Mouse (Mus musculus): ENCODE data around the gene Gm10310. TPM values are rescaled to one million over a fixed set of nuclear protein-coding genes. Genes with fewer than 3 reads are reported as not detected.
"Not testable (repeated sequence)": the region's sequence is repeated elsewhere in the genome, so short reads cannot be mapped to it uniquely, and the experiment has no call there.

Gene Gm10310
- polyA plus RNA-seq (2012; rRNA removed) (not detected in 2 replicates), polyA plus RNA-seq (2014; fragmentation: Nextera tagmentation; extraction: Ambion mirVana) (not detected in 2 replicates)

- not testable (repeated sequence) for H3K4me1 ChIP-seq (ENCODE audit: control insufficient read depth, insufficient read depth, low read length); H3K27me3 ChIP-seq (ENCODE audit: control insufficient read depth, insufficient read depth, low read length); H3K9ac ChIP-seq (ENCODE audit: low read depth, low read length, severe bottlenecking); ATAC-seq (ENCODE audit: low FRiP score, low read depth); H3K4me2 ChIP-seq (replicated peaks; ENCODE audit: low read depth, low read length, severe bottlenecking); H3K36me3 ChIP-seq (ENCODE audit: control insufficient read depth, insufficient read depth, low read length); H3K27ac ChIP-seq (replicated peaks; ENCODE audit: low read depth, low read length); DNase-seq (ENCODE audit: low spot score); H3K9me3 ChIP-seq (ENCODE audit: control insufficient read depth, low read length); H3K4me3 ChIP-seq (replicated peaks; ENCODE audit: low read length)
- WGBS: no CpG with 5 or more reads among the region's 1 CpGs
Observed at GRCm38 (mm10) chr10:129984962-129985361, at the start of gene Gm10310. TSS of gene Gm10310 (minus strand) at chr10:129985062.

- ATAC-seq (ENCODE audit: low FRiP score, low read depth): no peak
- Histone ChIP-seq H3K27ac (replicated peaks; ENCODE audit: low read depth, low read length) (no peak within 1 kb of the TSS), H3K27me3 (ENCODE audit: control insufficient read depth, insufficient read depth, low read length) (no peaks in the 10 kb centered on the region), H3K4me3 (replicated peaks; ENCODE audit: low read length) (no peak within 1 kb of the TSS), H3K4me1 (ENCODE audit: control insufficient read depth, insufficient read depth, low read length) (no peaks in the 10 kb centered on the region), H3K9ac (ENCODE audit: low read depth, low read length, severe bottlenecking) (no peak within 1 kb of the TSS), H3K4me2 (replicated peaks; ENCODE audit: low read depth, low read length, severe bottlenecking) (no peak within 1 kb of the TSS), H3K9me3 (ENCODE audit: control insufficient read depth, low read length) (no peaks in the 10 kb centered on the region), H3K36me3 (ENCODE audit: control insufficient read depth, insufficient read depth, low read length) (no peaks in the 10 kb centered on the region)
- TF ChIP-seq POLR2A (IDR thresholded peaks at IDR 0.05; ENCODE audit: borderline replicate concordance, extremely low read depth, insufficient read depth, insufficient read length): no peak
- DNase-seq (ENCODE audit: low spot score): no peak
Observed at GRCm38 (mm10) chr10:130030048-130030447, 45.2 kb upstream of the Gm10310 start, which contains the start of gene Olfr821. TSS of gene Olfr821 (plus strand) at chr10:130030348.

GRCm38 (mm10) chr10:130012321-130012720 is 27.5 kb upstream of the Gm10310 start, which contains the start of gene Olfr820:
TSS of gene Olfr820 (plus strand) at chr10:130012621.
- H3K9ac ChIP-seq (ENCODE audit: low read depth, low read length, severe bottlenecking): no peak within 1 kb of the TSS
- DNase-seq (ENCODE audit: low spot score) (no peak), ATAC-seq (ENCODE audit: low FRiP score, low read depth) (no peak)
- no peak within 1 kb of the TSS for H3K27ac ChIP-seq (replicated peaks; ENCODE audit: low read depth, low read length)
- no peaks in the 10 kb centered on the region for H3K36me3 ChIP-seq (ENCODE audit: control insufficient read depth, insufficient read depth, low read length)
- H3K4me3 ChIP-seq (replicated peaks; ENCODE audit: low read length): no peak within 1 kb of the TSS
- no peaks in the 10 kb centered on the region for H3K9me3 ChIP-seq (ENCODE audit: control insufficient read depth, low read length)
- H3K4me2 ChIP-seq (replicated peaks; ENCODE audit: low read depth, low read length, severe bottlenecking): no peak within 1 kb of the TSS
- TF ChIP-seq POLR2A (IDR thresholded peaks at IDR 0.05; ENCODE audit: borderline replicate concordance, extremely low read depth, insufficient read depth, insufficient read length): no peak
- no peaks in the 10 kb centered on the region for H3K27me3 ChIP-seq (ENCODE audit: control insufficient read depth, insufficient read depth, low read length)
- no peaks in the 10 kb centered on the region for H3K4me1 ChIP-seq (ENCODE audit: control insufficient read depth, insufficient read depth, low read length)

GRCm38 (mm10) chr10:130005366-130005765 is 20.5 kb upstream of the Gm10310 start:
- H3K27ac ChIP-seq (replicated peaks; ENCODE audit: low read depth, low read length); H3K4me1 ChIP-seq (ENCODE audit: control insufficient read depth, insufficient read depth, low read length); H3K36me3 ChIP-seq (ENCODE audit: control insufficient read depth, insufficient read depth, low read length); H3K9me3 ChIP-seq (ENCODE audit: control insufficient read depth, low read length); H3K4me2 ChIP-seq (replicated peaks; ENCODE audit: low read depth, low read length, severe bottlenecking); H3K27me3 ChIP-seq (ENCODE audit: control insufficient read depth, insufficient read depth, low read length); H3K4me3 ChIP-seq (replicated peaks; ENCODE audit: low read length); H3K9ac ChIP-seq (ENCODE audit: low read depth, low read length, severe bottlenecking); ATAC-seq (ENCODE audit: low FRiP score, low read depth); DNase-seq (ENCODE audit: low spot score): not testable (repeated sequence)
- 90% methylated on average over 4 of the region's 4 CpGs for WGBS

GRCm38 (mm10) chr10:130004104-130004503 is 19.2 kb upstream of the Gm10310 start:
- WGBS: 87% methylated on average over 4 of the region's 4 CpGs
- ATAC-seq (ENCODE audit: low FRiP score, low read depth); H3K4me1 ChIP-seq (ENCODE audit: control insufficient read depth, insufficient read depth, low read length): not testable (repeated sequence)

GRCm38 (mm10) chr10:129981867-129982266 is 3.0 kb downstream of the Gm10310 start:
- not testable (repeated sequence) for H3K4me3 ChIP-seq (replicated peaks; ENCODE audit: low read length); H3K9ac ChIP-seq (ENCODE audit: low read depth, low read length, severe bottlenecking); DNase-seq (ENCODE audit: low spot score); H3K4me2 ChIP-seq (replicated peaks; ENCODE audit: low read depth, low read length, severe bottlenecking); H3K36me3 ChIP-seq (ENCODE audit: control insufficient read depth, insufficient read depth, low read length); H3K27me3 ChIP-seq (ENCODE audit: control insufficient read depth, insufficient read depth, low read length); ATAC-seq (ENCODE audit: low FRiP score, low read depth); H3K9me3 ChIP-seq (ENCODE audit: control insufficient read depth, low read length); H3K4me1 ChIP-seq (ENCODE audit: control insufficient read depth, insufficient read depth, low read length); H3K27ac ChIP-seq (replicated peaks; ENCODE audit: low read depth, low read length)
- WGBS: no CpG with 5 or more reads among the region's 3 CpGs

More at GRCm38 (mm10) chr10:130004104-130004503, 19.2 kb upstream of the Gm10310 start:
- not testable (repeated sequence) for H3K9me3 ChIP-seq (ENCODE audit: control insufficient read depth, low read length); H3K27me3 ChIP-seq (ENCODE audit: control insufficient read depth, insufficient read depth, low read length); DNase-seq (ENCODE audit: low spot score); H3K36me3 ChIP-seq (ENCODE audit: control insufficient read depth, insufficient read depth, low read length); H3K27ac ChIP-seq (replicated peaks; ENCODE audit: low read depth, low read length); H3K4me2 ChIP-seq (replicated peaks; ENCODE audit: low read depth, low read length, severe bottlenecking); H3K9ac ChIP-seq (ENCODE audit: low read depth, low read length, severe bottlenecking); H3K4me3 ChIP-seq (replicated peaks; ENCODE audit: low read length)

GRCm38 (mm10) chr10:129976040-129976439 is 8.8 kb downstream of the Gm10310 start, which contains the start of gene Olfr247:
TSS of gene Olfr247 (minus strand) at chr10:129976140.
- not testable (repeated sequence) for H3K4me1 ChIP-seq (ENCODE audit: control insufficient read depth, insufficient read depth, low read length); ATAC-seq (ENCODE audit: low FRiP score, low read depth); DNase-seq (ENCODE audit: low spot score); H3K4me2 ChIP-seq (replicated peaks; ENCODE audit: low read depth, low read length, severe bottlenecking); H3K9me3 ChIP-seq (ENCODE audit: control insufficient read depth, low read length); H3K27me3 ChIP-seq (ENCODE audit: control insufficient read depth, insufficient read depth, low read length); H3K27ac ChIP-seq (replicated peaks; ENCODE audit: low read depth, low read length); H3K4me3 ChIP-seq (replicated peaks; ENCODE audit: low read length); H3K9ac ChIP-seq (ENCODE audit: low read depth, low read length, severe bottlenecking); H3K36me3 ChIP-seq (ENCODE audit: control insufficient read depth, insufficient read depth, low read length)
- WGBS: no CpG with 5 or more reads among the region's 2 CpGs

GRCm38 (mm10) chr10:129972994-129973393 is 11.9 kb downstream of the Gm10310 start:
- not testable (repeated sequence) for H3K4me1 ChIP-seq (ENCODE audit: control insufficient read depth, insufficient read depth, low read length); H3K4me2 ChIP-seq (replicated peaks; ENCODE audit: low read depth, low read length, severe bottlenecking); DNase-seq (ENCODE audit: low spot score); H3K4me3 ChIP-seq (replicated peaks; ENCODE audit: low read length); H3K27me3 ChIP-seq (ENCODE audit: control insufficient read depth, insufficient read depth, low read length); H3K27ac ChIP-seq (replicated peaks; ENCODE audit: low read depth, low read length); ATAC-seq (ENCODE audit: low FRiP score, low read depth); H3K9me3 ChIP-seq (ENCODE audit: control insufficient read depth, low read length); H3K9ac ChIP-seq (ENCODE audit: low read depth, low read length, severe bottlenecking); H3K36me3 ChIP-seq (ENCODE audit: control insufficient read depth, insufficient read depth, low read length)
- WGBS: no CpG with 5 or more reads among the region's 3 CpGs

All from limb, embryonic 14.5 days (tissue).